Mouse (Mus musculus): ENCODE results near the gene Pafah1b3. TPM values are rescaled to one million over a fixed set of nuclear protein-coding genes. Genes with fewer than 3 reads are reported as not detected.

Pafah1b3 gene
- polyA plus RNA-seq, 1 experiment from 2014 or later = 29.3 TPM

DNA sequence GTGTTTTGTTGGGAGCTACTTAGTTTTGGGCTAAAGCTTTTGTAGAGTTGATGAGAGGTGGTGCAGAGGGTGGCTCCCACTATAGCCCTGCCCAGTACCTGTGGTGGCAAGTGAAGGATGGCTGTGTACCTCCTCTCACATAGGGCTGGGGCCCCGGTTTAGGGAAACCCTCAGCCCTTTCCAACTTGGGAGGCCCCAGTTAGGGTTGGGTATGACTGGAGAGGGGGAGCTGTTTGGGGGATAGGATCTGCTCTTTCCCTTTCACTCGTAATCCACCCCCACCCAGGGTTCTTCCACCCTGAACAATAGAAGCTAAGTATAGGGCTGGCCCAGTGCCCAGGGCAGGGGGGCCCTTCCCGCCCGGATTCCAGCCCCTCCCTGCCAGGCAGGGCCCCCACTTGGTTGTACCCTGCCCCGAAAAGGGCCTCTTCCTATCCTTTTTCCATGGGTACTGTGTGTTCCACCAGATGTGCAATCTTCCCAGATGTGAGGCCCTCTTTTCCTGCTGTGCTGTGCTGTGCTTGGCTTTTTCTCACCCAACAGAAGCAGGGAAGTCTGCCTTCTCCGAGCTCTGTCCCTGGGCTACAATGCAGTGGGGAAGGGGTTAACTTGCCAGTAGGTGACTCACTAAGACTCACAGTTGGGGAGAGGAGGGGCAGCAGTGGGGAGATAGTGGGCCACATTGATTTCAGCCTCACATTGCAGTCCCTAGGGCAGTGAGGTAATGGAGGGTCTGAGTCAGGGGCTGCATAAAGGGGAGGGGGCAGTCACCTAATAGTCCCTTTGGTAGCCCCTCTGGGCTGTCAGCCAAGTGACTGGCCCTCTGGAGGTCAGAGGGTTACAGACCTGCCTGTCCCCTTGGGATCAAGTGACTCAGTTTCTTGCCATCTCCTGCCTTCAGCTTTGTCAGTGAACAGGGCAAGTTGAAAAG, 17.7 kb downstream of the Pafah1b3 start:
- under 1% methylated on average over 6 of the region's 6 CpGs for WGBS (ENCODE audit: insufficient replicate concordance)
- ATAC-seq (ENCODE audit: low read depth) = no peak

DNA sequence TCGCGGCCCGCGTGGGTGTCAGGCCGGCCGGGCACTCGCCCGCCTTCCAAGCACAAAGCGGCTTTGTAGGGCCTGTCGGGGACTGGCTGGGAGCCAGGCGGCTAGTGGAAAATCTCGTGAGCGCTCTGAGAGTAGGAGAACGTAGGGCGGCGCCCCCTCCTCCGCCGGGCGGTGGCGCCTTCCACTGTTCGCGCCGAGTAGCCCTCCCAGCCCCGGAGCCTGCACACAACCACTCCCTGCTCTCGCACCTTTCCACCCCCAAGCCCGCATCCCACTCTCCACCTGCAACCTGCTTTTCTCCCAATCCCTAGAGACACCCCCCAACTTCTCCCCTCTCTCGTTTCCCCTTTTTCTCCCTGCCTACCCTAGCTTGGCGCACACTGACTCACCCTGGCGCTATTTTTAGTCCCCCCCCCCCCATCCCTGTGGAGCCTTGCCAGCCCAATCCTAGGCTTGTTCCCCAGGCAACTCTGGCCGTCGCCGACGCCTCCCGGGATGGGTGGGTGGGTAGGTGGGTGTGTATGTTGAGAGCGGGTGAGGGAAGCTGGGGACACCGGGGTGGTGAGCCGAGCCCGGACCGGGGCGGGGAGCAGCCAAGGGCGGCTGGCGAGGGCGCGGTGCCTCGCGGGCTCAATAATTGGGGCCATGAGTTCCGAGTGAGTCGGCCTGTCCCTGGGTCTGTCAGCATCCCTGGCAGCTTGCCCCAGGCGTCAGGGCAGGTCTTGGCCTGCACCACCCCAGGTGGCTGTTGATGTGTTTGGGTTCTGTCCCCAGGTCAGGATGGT, 18.5 kb downstream of the Pafah1b3 start:
- Histone ChIP-seq H3K36me3 (0 out of 2 replicates have a peak, but pooled peaks cover 3% of the 10 kb centered on the region), H3K27me3 (no peaks in the 10 kb centered on the region)
- WGBS (ENCODE audit: insufficient replicate concordance) = 2% methylated on average over 47 of the region's 49 CpGs

More for the DNA sequence above, 17.7 kb downstream of the Pafah1b3 start:
- Histone ChIP-seq H3K4me2 (peak overlapping the region; percentile 99), H3K27me3 (no peaks in the 10 kb centered on the region), H3K36me3 (peaks cover 9% of the 10 kb centered on the region), H3K4me1 (replicated peaks) (peaks cover 89% of the 10 kb centered on the region), H3K27ac (peak overlapping the region; percentile 96), H3K9ac (peak overlapping the region; percentile 83), H3K4me3 (replicated peaks) (peak overlapping the region; percentile 87), H3K9me3 (replicated peaks) (no peaks in the 10 kb centered on the region)
- DNase-seq = no peak

DNA sequence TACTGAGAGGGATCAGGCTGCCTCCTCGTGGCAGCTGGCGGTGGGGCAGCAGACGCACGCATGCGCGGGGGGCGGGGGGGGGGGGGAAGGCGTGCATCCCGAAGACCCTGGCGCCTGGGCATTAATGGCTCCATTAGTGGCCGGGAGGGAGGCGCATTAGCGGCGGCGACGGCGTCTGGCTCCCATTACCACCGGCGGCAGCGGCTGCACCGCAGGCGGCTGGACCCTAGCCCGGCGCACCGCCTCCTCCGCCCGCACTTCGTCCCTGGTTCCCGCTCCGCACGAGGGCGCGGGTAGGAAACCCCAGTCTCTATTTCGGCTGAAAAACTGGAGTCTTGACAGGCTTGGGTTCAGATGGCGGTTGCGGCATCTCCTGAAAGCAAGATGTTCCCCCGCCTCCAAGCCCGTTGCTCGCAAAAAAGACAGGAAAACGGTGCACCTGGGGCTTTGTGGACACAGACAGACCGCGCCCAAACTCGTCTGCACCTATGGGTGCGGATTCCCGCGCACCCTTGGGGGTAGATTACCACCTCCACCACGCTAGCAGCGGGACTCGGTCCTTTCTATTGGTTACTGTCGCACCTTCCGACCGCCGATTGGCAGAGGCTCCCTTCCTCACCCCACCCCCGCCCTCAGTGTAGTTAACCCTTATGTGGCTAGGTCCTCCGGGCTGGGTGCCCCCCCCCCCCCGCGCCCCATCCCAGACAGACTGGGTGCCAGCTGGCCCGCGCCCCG, 19.3 kb downstream of the Pafah1b3 start:
- no peaks in the 10 kb centered on the region for H3K27me3 ChIP-seq
- peak overlapping the region; percentile 83 for H3K9ac ChIP-seq
- DNase-seq (peak; percentile 87), ATAC-seq (ENCODE audit: low read depth) (peak; percentile 66)
- no peaks in the 10 kb centered on the region for H3K9me3 ChIP-seq (replicated peaks)
- 0 out of 2 replicates have a peak, but pooled peaks cover 3% of the 10 kb centered on the region for H3K36me3 ChIP-seq
- peak overlapping the region; percentile 99 for H3K4me2 ChIP-seq
- H3K4me3 ChIP-seq (replicated peaks) = peak overlapping the region; percentile 87
- peak overlapping the region; percentile 96 for H3K27ac ChIP-seq
- peaks cover 89% of the 10 kb centered on the region for H3K4me1 ChIP-seq (replicated peaks)
- WGBS (ENCODE audit: insufficient replicate concordance) = under 1% methylated on average over 59 of the region's 60 CpGs

More for the DNA sequence above, 18.5 kb downstream of the Pafah1b3 start:
- peak overlapping the region; percentile 87 for H3K4me3 ChIP-seq (replicated peaks)
- H3K4me1 ChIP-seq (replicated peaks) = peaks cover 89% of the 10 kb centered on the region
- H3K27ac ChIP-seq = peak overlapping the region; percentile 96
- no peaks in the 10 kb centered on the region for H3K9me3 ChIP-seq (replicated peaks)
- H3K9ac ChIP-seq = peak overlapping the region; percentile 83
- H3K4me2 ChIP-seq = peak overlapping the region; percentile 99
- peak; percentile 74 for DNase-seq
- ATAC-seq (ENCODE audit: low read depth) = peak; percentile 52

DNA sequence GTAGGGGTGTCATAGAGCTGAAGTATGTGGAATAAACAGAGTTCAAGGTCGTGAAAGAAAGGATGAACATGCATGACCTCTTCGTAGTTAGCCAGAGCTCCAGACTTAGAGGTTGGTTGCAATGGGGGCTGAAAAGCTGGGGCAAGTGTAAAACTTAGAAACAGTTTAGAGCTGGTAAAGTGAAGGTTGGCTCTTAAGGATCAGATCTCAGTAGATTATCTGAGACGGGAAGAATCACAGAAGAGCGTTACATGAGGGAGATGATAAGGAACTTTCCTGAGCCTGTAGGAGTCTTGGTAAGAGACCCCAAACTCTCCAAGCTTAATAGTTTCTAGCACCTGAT, 19.8 kb downstream of the Pafah1b3 start:
- Histone ChIP-seq H3K4me2 (peak overlapping the region; percentile 99), H3K4me3 (replicated peaks) (peak overlapping the region; percentile 87), H3K36me3 (peaks cover 8% of the 10 kb centered on the region), H3K9ac (peak overlapping the region; percentile 83), H3K9me3 (replicated peaks) (no peaks in the 10 kb centered on the region), H3K27me3 (no peaks in the 10 kb centered on the region), H3K27ac (peak overlapping the region; percentile 96), H3K4me1 (replicated peaks) (peaks cover 89% of the 10 kb centered on the region)
- WGBS (ENCODE audit: insufficient replicate concordance) = 8% methylated on average over 4 of the region's 4 CpGs
- ATAC-seq (ENCODE audit: low read depth) = no peak
- DNase-seq = no peak

DNA sequence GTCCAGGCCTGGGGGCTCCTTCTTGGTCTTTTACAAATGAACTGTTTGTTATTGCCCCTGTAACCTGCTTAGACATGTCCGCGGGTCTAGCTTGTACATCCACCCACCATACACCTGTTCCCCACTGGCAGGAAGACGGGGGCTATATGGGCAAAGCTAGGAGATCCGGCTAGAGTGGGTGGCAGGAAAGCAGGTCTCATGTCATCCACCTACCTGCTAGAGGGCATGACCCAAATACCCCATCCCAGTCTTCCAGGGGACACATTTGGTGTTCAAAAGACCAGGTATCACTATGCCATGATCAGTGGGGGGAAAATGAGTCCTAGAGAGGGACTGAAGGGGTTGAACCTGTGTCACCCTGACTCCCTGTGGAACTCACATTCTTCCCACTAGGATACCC, 20.4 kb downstream of the Pafah1b3 start:
- no peak for ATAC-seq (ENCODE audit: low read depth)

DNA sequence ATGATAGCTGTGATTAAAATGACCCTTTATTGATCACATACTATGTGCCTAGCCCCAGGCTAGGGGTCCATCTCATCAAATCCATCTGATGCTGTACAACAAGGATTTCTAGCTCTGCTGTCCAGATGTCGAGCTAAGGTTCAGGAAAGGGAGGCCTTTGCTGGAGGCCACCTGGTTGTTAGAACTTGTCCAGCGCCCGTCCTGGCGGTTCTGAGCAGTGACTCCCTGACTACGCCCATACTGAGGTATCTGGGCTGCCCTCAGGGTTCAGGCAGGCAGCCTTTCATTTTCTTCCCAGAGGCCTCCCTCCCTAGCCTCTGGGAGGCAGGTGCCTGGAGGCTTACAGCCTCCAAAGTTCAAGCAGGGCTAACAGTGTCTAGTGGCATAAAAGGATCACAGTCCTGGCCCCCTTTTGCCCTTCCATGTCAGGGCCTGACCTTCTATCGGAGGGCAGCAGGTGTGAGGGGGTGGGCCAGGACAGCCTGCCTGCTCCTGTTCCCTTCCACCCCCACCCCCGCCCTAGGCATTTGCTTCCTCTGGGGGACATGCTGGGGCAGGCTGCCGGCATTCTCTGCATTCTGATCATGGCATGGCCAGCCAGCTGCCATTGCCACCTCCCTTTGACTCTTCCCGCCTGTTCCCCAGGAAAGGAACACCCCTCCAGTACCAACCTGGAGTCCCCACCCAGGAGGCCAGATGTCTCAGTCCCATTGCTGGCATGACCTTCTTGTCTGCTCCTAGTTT, 22.1 kb downstream of the Pafah1b3 start:
- no peaks in the 10 kb centered on the region for H3K9me3 ChIP-seq (replicated peaks)
- 64% methylated on average over 9 of the region's 9 CpGs for WGBS (ENCODE audit: insufficient replicate concordance)
- H3K9ac ChIP-seq = peak overlapping the region; percentile 83
- H3K27ac ChIP-seq = peak overlapping the region; percentile 96
- H3K36me3 ChIP-seq = peaks cover 30% of the 10 kb centered on the region
- no peaks in the 10 kb centered on the region for H3K27me3 ChIP-seq
- peaks cover 97% of the 10 kb centered on the region for H3K4me1 ChIP-seq (replicated peaks)
- no peak for ATAC-seq (ENCODE audit: low read depth)
- H3K4me2 ChIP-seq = peak overlapping the region; percentile 61
- H3K4me3 ChIP-seq (replicated peaks) = no peak overlapping the region
- no peak for DNase-seq

More for the DNA sequence above, 20.4 kb downstream of the Pafah1b3 start:
- no peaks in the 10 kb centered on the region for H3K27me3 ChIP-seq
- no peaks in the 10 kb centered on the region for H3K9me3 ChIP-seq (replicated peaks)
- H3K9ac ChIP-seq = peak overlapping the region; percentile 83
- H3K36me3 ChIP-seq = peaks cover 14% of the 10 kb centered on the region
- H3K27ac ChIP-seq = peak overlapping the region; percentile 96
- peaks cover 90% of the 10 kb centered on the region for H3K4me1 ChIP-seq (replicated peaks)
- H3K4me3 ChIP-seq (replicated peaks) = peak overlapping the region; percentile 87; the same call in 1 of the 2 replicates
- peak overlapping the region; percentile 99 for H3K4me2 ChIP-seq
- 89% methylated on average over 4 of the region's 4 CpGs for WGBS (ENCODE audit: insufficient replicate concordance)
- DNase-seq = no peak

DNA sequence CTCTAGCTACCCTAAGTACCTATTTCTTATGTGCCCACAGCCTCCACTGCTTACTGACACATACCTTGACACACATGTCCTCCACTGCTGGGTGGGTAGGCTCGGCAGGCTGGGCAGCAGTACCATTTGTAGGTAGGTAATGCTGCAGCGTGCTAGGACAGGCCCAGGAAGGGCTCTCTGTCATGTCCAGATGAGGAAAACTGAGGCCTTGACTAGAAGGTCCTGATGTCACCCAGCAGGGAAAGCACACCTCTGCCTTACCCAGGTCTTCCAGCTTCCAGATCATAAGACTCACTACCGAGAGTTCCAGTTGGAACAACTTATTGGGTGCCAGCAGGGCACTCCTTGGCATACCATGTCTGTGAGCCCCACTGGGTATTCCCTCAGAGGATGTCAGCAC, 22.8 kb downstream of the Pafah1b3 start:
- Histone ChIP-seq H3K36me3 (peaks cover 33% of the 10 kb centered on the region), H3K4me3 (replicated peaks) (peak overlapping the region; percentile 7; the same call in 1 of the 2 replicates), H3K27ac (peak overlapping the region; percentile 96), H3K27me3 (no peaks in the 10 kb centered on the region), H3K9me3 (replicated peaks) (no peaks in the 10 kb centered on the region), H3K4me1 (replicated peaks) (peaks cover 97% of the 10 kb centered on the region), H3K4me2 (peak overlapping the region; percentile 61), H3K9ac (peak overlapping the region; percentile 83)
- DNase-seq (no peak), ATAC-seq (ENCODE audit: low read depth) (no peak)
- 88% methylated on average over 3 of the region's 3 CpGs for whole genome bisulfite sequencing (ENCODE audit: insufficient replicate concordance)

DNA sequence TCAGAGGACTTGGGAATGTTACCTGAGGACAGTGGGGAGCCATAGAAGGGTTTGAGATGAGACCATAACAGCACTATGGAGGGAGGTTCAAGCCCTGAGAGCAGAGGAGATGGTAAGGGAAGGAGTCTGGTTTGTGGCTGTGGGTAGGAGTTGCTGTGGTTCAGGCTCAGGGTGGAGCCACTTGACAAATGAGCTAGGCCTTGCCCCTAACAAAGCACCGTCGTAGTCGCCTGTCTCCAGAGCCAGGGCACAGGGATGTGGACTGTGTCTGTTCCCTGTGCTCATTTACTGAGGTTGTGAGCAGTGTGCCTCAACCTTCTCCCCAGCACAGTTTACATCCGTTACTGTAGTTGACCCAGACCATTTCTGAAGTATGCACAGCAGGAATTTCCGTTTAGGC, 23.2 kb downstream of the Pafah1b3 start:
- 33% methylated on average over 5 of the region's 5 CpGs for WGBS (ENCODE audit: insufficient replicate concordance)
- Histone ChIP-seq H3K4me3 (replicated peaks) (peak overlapping the region; percentile 23), H3K9me3 (replicated peaks) (no peaks in the 10 kb centered on the region), H3K4me1 (replicated peaks) (peaks cover 97% of the 10 kb centered on the region), H3K27me3 (no peaks in the 10 kb centered on the region), H3K4me2 (peak overlapping the region; percentile 61), H3K9ac (peak overlapping the region; percentile 83), H3K36me3 (peaks cover 33% of the 10 kb centered on the region), H3K27ac (peak overlapping the region; percentile 96)
- ATAC-seq (ENCODE audit: low read depth) (0 out of 2 replicates have a peak, but pooled peaks have one; percentile 13), DNase-seq (no peak)

DNA sequence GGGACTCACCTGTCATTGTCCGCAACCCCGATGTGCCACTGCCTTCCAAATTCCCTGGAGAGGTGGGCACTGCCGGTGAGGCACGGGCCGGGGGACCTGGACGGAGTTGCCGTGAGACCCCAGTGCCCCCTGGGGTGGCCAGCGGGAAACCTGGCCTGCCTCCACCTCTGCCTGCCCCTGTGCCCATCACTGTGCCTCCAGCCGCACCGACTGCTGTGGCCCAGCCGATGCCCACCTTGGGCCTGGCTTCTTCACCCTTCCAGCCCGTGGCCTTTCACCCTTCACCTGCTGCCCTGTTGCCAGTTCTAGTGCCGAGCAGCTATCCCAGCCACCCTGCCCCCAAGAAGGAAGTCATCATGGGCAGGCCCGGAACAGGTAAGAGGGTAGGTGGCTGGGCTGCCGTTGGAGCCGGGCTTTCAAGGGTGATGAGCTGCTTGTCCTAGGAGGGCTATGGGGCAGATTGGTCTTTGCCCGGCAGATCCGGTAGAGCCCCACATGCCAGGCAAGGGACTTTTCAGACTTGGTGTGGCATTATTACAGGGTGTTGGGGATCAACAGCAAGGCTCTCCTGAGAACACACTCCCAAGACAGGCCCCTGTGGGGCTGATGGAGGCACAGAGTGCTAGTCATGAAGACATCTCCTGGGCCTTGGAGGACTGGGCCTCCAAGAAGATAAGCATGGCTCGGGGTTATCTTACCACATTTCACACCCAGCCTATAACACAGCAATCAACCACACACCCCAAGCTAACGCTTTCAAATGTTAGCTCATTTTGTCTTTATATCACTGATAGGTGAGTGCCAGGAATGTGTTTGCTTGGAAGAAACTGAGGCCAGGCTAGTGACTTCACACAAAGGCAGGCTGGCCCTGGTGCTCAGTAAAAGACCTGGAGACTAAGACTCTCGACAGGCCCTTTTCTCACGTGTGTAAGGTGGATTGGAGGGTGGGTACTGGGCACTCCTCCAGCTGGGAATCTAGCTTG, 24.2 kb downstream of the Pafah1b3 start:
- Histone ChIP-seq H3K9me3 (replicated peaks) (no peaks in the 10 kb centered on the region), H3K27ac (peak overlapping the region; percentile 96), H3K4me1 (replicated peaks) (peaks cover 98% of the 10 kb centered on the region), H3K4me2 (peak overlapping the region; percentile 61), H3K36me3 (peaks cover 33% of the 10 kb centered on the region), H3K4me3 (replicated peaks) (peak overlapping the region; percentile 27), H3K9ac (peak overlapping the region; percentile 83), H3K27me3 (no peaks in the 10 kb centered on the region)
- peak; percentile 81 for ATAC-seq (ENCODE audit: low read depth)
- WGBS (ENCODE audit: insufficient replicate concordance) = 68% methylated on average over 22 of the region's 22 CpGs
- DNase-seq = peak; percentile 61
